Mouse (Mus musculus): ENCODE measurements around the gene Hnrnpab. TPM values are rescaled to one million over a fixed set of nuclear protein-coding genes. Genes with fewer than 3 reads are reported as not detected.

Hnrnpab gene
- total RNA-seq, 2 experiments from 2014 or later, result 93.4 to 103 TPM

- intact Hi-C loops (cut with DNase I), result no loop called here
- no peak for DNase-seq
These were observed 2.7 kb upstream of the Hnrnpab start for GRCm38 (mm10) chr11:51609266-51609909.

DNA sequence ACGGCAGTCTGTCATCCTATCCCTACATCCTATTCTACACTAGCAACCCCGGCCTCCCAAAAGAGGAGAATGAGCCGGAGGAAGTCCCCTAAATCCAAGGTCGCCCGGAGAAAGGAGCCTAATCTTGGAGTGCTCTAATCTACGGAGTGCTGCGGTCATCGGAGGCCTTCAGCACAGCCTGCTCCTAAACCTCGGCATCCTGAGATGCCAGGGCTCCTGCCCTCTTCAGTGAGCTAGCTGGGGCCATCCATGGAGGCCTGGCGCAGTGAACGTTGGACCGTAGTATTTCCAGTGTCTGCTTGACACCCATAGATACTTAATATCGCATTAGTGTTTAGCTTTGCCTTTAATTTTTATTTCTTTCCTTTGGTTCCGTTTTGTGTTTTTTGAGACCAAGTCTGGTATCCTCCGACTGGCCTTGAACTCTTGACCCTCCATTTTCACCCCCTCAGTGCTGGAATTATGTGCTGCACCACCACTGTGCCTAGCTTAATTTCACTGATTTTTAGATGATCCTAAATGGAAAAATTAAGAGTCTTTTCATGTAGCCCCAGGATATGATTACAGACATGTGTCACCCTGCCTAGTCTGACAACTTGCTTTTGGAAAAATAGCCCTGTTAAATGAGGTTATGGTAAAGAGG is 570 bp upstream of the Hnrnpab start:
- intact Hi-C loops (cut with DNase I), result no loop called here
- DNase-seq, result no peak

GRCm38 (mm10) chr11:51605602-51606446 is 823 bp downstream of the Hnrnpab start:
- intact Hi-C loops (cut with DNase I), result no loop called here
- peak; percentile 78 to 82 for DNase-seq

- intact Hi-C loops (cut with DNase I), result no loop called here
- DNase-seq, result no peak
These were observed 4.4 kb downstream of the Hnrnpab start for GRCm38 (mm10) chr11:51602253-51602652.

GRCm38 (mm10) chr11:51597553-51597952 is 9.1 kb downstream of the Hnrnpab start:
- no peak for DNase-seq
- intact Hi-C loops (cut with DNase I), result no loop called here

- DNase-seq, result no peak
- intact Hi-C loops (cut with DNase I), result no loop called here
These were observed 11.1 kb downstream of the Hnrnpab start for GRCm38 (mm10) chr11:51595459-51596083.

DNA sequence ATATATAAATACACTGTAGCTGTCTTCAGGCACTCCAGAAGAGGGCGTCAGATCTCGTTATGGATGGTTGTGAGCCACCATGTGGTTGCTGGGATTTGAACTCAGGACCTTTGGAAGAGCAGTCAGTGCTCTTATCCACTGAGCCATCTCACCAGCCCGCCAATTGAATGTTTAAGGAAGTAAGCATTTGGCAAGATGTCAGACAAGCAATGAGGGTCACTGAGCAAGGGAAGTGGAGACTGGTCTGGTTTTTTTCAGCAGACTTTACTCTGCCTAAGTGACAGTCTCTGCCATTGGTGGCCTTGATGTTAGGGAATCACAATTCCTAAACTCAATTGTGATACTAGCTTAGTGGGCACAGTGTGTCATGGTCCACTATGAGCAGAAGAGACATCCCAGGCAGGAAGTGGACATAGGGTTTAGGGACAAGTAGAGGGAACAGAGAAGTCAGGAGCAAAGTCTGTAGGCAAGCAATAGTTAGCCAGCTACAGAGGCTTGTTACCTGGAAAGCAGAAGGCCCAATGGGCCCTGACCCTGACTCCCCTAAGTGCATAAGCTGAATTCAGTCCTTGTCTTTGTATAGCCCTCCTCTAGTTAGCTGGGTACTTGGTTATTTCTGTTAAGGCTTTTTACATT is 11.8 kb downstream of the Hnrnpab start:
- intact Hi-C loops (cut with DNase I), result no loop called here

DNA sequence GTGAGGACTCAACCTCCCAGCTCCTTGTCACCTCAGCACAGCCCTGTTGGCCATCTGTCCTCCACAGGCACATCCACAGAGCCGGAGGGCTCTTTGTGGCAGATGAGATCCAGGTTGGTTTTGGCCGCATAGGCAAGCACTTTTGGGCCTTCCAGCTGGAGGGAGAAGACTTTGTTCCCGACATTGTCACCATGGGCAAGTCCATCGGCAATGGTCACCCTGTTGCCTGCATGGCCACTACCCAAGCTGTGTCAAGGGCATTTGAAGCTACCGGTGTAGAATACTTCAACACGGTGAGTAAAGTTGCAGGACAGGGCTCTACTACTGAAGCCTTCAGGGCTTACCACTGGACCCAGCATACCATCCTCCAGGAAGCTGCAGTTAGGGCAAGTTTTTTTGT is 12.8 kb downstream of the Hnrnpab start:
- no peak for DNase-seq
- intact Hi-C loops (cut with DNase I), result no loop called here

More for the DNA sequence above, 11.8 kb downstream of the Hnrnpab start:
- no peak for DNase-seq

- no peak for DNase-seq
- intact Hi-C loops (cut with DNase I), result no loop called here
These were observed 13.3 kb downstream of the Hnrnpab start for GRCm38 (mm10) chr11:51593368-51593767.

- no peak for DNase-seq
- intact Hi-C loops (cut with DNase I), result no loop called here
These were observed 14.7 kb downstream of the Hnrnpab start for GRCm38 (mm10) chr11:51591915-51592314.

- intact Hi-C loops (cut with DNase I), result no loop called here
- DNase-seq, result no peak
These were observed 15.5 kb downstream of the Hnrnpab start for GRCm38 (mm10) chr11:51591168-51591567.

GRCm38 (mm10) chr11:51590002-51590401 is 16.6 kb downstream of the Hnrnpab start:
- intact Hi-C loops (cut with DNase I), result no loop called here

DNA sequence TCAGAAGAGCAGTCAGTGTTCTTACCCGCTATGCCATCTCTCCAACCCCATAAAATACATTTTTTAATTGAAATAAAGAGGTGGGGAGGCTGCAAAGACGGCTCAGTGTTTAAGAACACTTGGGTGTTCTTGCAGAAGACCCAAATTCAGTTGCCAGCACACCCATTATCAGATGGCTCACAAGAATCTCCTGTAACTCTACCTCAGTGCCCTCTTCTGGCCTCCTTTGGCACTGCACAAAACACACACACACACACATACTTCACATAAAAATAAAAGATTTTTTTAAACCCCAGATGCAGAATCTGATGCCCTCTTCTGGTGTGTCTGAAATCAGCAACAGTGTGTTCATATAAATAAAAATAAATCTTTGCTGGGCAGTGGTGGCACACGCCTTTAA is 17.8 kb downstream of the Hnrnpab start:
- DNase-seq, result no peak
- intact Hi-C loops (cut with DNase I), result no loop called here

More at GRCm38 (mm10) chr11:51590002-51590401, 16.6 kb downstream of the Hnrnpab start:
- DNase-seq, result no peak

GRCm38 (mm10) chr11:51587059-51587458 is 19.6 kb downstream of the Hnrnpab start:
- DNase-seq, result no peak

GRCm38 (mm10) chr11:51586411-51586810 is 20.2 kb downstream of the Hnrnpab start:
- DNase-seq, result no peak
- intact Hi-C loops (cut with DNase I), result no loop called here

More at GRCm38 (mm10) chr11:51587059-51587458, 19.6 kb downstream of the Hnrnpab start:
- intact Hi-C loops (cut with DNase I), result no loop called here

DNA sequence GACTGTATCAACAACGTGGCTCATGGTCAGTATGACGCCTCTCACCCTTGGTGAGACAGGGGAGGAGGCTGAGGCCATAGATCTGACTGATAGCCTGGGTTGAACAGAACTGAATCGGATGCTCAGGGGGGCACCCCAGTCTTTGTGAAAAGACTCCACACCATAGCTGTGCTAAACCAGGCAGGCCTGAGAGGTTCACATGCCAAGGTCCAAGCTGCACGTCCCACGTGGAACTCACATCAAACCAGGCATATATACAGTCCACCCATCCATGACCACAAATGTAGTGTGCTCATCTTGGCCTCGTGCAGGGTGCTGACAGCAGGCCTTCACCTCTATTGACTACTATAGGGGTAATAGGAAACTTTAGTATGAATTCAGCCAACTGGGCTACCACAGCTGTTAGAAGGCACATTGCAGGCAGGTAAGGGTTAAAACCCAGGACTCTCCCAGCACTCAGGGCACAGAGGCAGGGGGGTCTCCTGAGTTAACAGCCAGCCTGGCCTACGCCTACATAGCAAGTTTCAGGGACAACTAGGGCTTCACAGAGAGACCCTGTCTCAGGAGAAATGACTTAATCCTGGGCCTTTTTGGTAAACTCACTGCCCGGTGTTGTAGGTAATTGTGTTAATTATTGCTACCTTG is 20.9 kb downstream of the Hnrnpab start:
- intact Hi-C loops (cut with DNase I), result no loop called here
- no peak for DNase-seq

DNA sequence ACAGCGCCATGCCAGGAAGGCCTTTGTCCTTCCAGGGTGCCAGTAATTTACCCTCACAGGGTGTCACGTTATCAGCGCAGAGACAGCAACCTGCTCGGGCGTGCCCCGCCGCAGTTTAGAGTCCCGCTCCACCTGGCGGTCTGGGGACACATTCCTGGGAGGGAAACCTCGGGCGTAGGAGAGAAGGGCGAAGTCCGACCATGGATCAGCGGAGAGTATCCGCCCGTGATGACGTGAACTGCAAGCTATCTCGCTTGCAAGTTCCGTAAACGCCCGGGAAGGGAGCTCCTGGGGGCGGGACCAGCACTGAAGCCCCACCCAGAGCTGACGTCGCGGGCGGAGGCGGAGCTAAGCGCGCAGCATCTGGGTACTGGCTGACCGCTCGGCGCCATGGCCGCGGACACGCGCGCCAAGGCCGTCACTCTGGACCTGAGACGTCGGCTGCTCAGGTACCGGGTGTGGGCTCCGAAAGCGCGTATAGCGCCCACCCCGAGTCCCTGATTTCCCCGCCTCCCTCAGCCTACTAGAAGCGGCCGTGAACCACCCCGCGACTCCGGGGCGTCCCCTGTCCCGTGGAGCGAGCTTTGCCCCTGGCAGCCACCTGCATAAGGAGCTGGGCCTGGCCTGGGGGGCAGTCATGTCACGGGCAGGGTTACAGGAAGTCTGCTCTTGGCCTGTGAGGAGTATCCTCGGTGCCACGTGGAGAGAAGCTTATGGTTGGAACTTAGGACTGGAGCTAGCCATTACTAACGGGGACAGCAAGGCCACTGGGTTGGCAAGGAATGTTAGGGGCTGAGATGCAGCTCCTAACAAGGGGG is 22.0 kb downstream of the Hnrnpab start, which contains the start of gene Phykpl:
Gene Phykpl (plus strand): TSS at position 327 of the 818 bp plus-strand sequence.
- intact Hi-C loops (cut with DNase I), result no loop called here

GRCm38 (mm10) chr11:51584057-51584430 is 22.6 kb downstream of the Hnrnpab start:
- DNase-seq, result no peak
- intact Hi-C loops (cut with DNase I), result no loop called here

More for the DNA sequence above, 22.0 kb downstream of the Hnrnpab start, which contains the start of gene Phykpl:
- DNase-seq, result peak; percentile 96 to 99

DNA sequence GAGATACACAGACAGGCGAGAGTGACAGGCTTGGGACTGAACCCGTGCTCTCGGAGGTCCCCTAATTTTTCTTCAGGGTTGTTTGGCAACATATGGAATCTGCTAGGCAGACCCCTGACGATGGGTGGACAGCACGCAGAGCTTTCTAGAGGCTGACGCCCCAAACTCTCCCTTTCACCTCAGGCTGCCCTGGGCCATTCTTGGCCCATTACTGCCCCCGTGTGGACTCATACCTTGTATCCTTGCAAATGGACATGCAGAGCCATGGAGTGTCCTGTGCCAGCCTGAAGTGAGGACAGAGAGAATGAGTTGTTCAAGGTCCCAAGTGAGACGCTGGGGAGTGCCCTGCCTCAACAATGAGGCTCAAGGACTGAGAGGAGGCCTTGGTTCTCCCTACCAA is 23.9 kb downstream of the Hnrnpab start:
- intact Hi-C loops (cut with DNase I), result no loop called here
- peak; percentile 47 to 66 for DNase-seq
